In genomic region chr12:80404139-80404538, GRCm38 (mm10) we compare ENCODE assay signal across 19 mouse cellular contexts.
"Had no signal": no experiment of that assay in that cellular context is flagged by ENCODE, and none has a peak within 500 bp of the region (broad histone marks: within the 10 kb centered on the region; RNA-seq: fewer than 3 reads in every experiment).

No protein-coding gene starts in this region.

- DNase-seq: lung, adult 18-20 months; lung, embryonic 14.5 days; lung, postnatal 10 days; lung, postnatal 4 days; midbrain, embryonic 14.5 days; retina, postnatal 1 day; right cerebral cortex, adult 18-20 months; right cerebral cortex, postnatal 25 days; right cerebral cortex, postnatal 4 days; spleen, adult 18-20 months; thymus, adult 18-20 months; thymus, postnatal 36 days had no signal

- H3K27ac ChIP-seq: liver, embryonic 14.5 days; midbrain, embryonic 10.5 days; midbrain, embryonic 12.5 days; neural tube, embryonic 13.5 days; neural tube, embryonic 15.5 days had no signal

- H3K27me3 ChIP-seq: midbrain, embryonic 12.5 days; neural tube, embryonic 13.5 days; neural tube, embryonic 15.5 days had no signal

- H3K4me1 ChIP-seq: midbrain, embryonic 10.5 days; midbrain, embryonic 12.5 days; neural tube, embryonic 13.5 days; neural tube, embryonic 15.5 days had no signal

- H3K9ac ChIP-seq: liver, embryonic 14.5 days; lung, embryonic 14.5 days; midbrain, embryonic 12.5 days; neural tube, embryonic 13.5 days; neural tube, embryonic 15.5 days had no signal

- H3K4me3 ChIP-seq: midbrain, embryonic 10.5 days; midbrain, embryonic 12.5 days; myocyte; neural tube, embryonic 13.5 days; neural tube, embryonic 15.5 days had no signal

- ATAC-seq: midbrain, embryonic 16.5 days had no signal

- H3K4me2 ChIP-seq: lung, embryonic 14.5 days; midbrain, embryonic 12.5 days; neural tube, embryonic 13.5 days; neural tube, embryonic 15.5 days had no signal

- H3K9me3 ChIP-seq: midbrain, embryonic 10.5 days; midbrain, embryonic 12.5 days; neural tube, embryonic 13.5 days; neural tube, embryonic 15.5 days had no signal
